Mouse (Mus musculus): ENCODE data around the gene Slc2a4.

Gene Slc2a4

GRCm38 (mm10) chr11:69899870-69900269, 48.1 kb downstream of the Slc2a4 start:
- DNase-seq, result no peak

GRCm38 (mm10) chr11:69895291-69895690, 52.7 kb downstream of the Slc2a4 start, which contains the start of gene Acap1:
Gene Acap1 (minus strand): TSS chr11:69895539.
- no peak for DNase-seq

GRCm38 (mm10) chr11:69894671-69895070, 53.3 kb downstream of the Slc2a4 start:
- DNase-seq, result no peak
